Mouse (Mus musculus) heart, postnatal 0 days (tissue): ENCODE results near the gene Tgfb1.

Source experiments
- CTCF ChIP-seq: IDR thresholded peaks from 2 replicates; pipeline ENCODE4 v1.5.1; 2016; ENCODE audit warnings: antibody characterized with exemption, control low read depth, low read depth
- EP300 ChIP-seq: IDR thresholded peaks from 2 replicates; pipeline ENCODE4 v1.6.1; 2016; ENCODE audit warnings: antibody characterized with exemption, low read depth

DNA sequence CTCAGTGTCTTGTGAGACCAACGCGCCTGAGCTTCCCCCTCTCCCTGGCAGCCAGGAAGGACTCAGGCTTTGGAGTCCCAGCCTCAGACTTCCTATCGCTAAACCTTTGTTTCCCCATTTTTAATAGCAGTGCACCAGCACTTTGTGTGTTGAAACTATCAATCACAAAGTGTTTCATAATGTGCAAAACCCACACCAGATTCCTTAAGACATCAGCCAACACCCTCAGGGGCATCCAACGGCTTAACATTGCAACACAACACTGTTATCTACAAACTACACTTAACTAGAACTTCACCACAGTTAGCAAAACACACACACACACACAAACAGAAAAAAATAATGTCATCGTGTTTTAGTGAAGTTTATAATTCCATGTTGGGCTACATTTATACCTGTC, 37.0 kb upstream of the Tgfb1 start:
- TF ChIP-seq CTCF: no peak
- TF ChIP-seq EP300: no peak
